Mouse (Mus musculus): ENCODE results near the gene Slc30a7. TPM values are rescaled to one million over a fixed set of nuclear protein-coding genes. Genes with fewer than 3 reads are reported as not detected.
A peak's percentile ranks its signal among the peaks of the same experiment; 100 is the strongest.

Gene Slc30a7
- polyA plus RNA-seq, 1 experiment from 2014 or later, result 29.0 TPM

- WGBS, result 89% methylated on average over 5 of the region's 5 CpGs
- no peak overlapping the region for H3K9ac ChIP-seq
- no peaks in the 10 kb centered on the region for H3K9me3 ChIP-seq
- H3K4me1 ChIP-seq, result 0 out of 2 replicates have a peak, but pooled peaks cover 3% of the 10 kb centered on the region
- H3K4me3 ChIP-seq, result no peak overlapping the region
- H3K36me3 ChIP-seq, result no peaks in the 10 kb centered on the region
- no peaks in the 10 kb centered on the region for H3K27me3 ChIP-seq
- no peak overlapping the region for H3K27ac ChIP-seq
- H3K4me2 ChIP-seq (replicated peaks), result no peak overlapping the region
- ATAC-seq (ENCODE audit: insufficient number of reproducible peaks, insufficient read depth, low FRiP score, low TSS enrichment), result no peak
Measured at GRCm38 (mm10) chr3:116019136-116019535, 11.9 kb upstream of the Slc30a7 start.

GRCm38 (mm10) chr3:116018606-116019005 is 11.4 kb upstream of the Slc30a7 start:
- H3K9me3 ChIP-seq, result no peaks in the 10 kb centered on the region
- no peak for ATAC-seq (ENCODE audit: insufficient number of reproducible peaks, insufficient read depth, low FRiP score, low TSS enrichment)
- no peak overlapping the region for H3K27ac ChIP-seq
- H3K4me2 ChIP-seq (replicated peaks), result no peak overlapping the region
- no peak overlapping the region for H3K4me3 ChIP-seq
- WGBS, result 73% methylated on average over 4 of the region's 4 CpGs
- 0 out of 2 replicates have a peak, but pooled peaks cover 3% of the 10 kb centered on the region for H3K4me1 ChIP-seq
- no peaks in the 10 kb centered on the region for H3K36me3 ChIP-seq
- H3K27me3 ChIP-seq, result no peaks in the 10 kb centered on the region
- no peak overlapping the region for H3K9ac ChIP-seq

- no peaks in the 10 kb centered on the region for H3K27me3 ChIP-seq
- no peaks in the 10 kb centered on the region for H3K9me3 ChIP-seq
- WGBS, result 91% methylated on average over 13 of the region's 13 CpGs
- ATAC-seq (ENCODE audit: insufficient number of reproducible peaks, insufficient read depth, low FRiP score, low TSS enrichment), result no peak
- no peak overlapping the region for H3K9ac ChIP-seq
- no peak overlapping the region for H3K27ac ChIP-seq
- H3K4me2 ChIP-seq (replicated peaks), result no peak overlapping the region
- H3K4me1 ChIP-seq, result 0 out of 2 replicates have a peak, but pooled peaks cover 3% of the 10 kb centered on the region
- no peak overlapping the region for H3K4me3 ChIP-seq
- no peaks in the 10 kb centered on the region for H3K36me3 ChIP-seq
Measured at GRCm38 (mm10) chr3:116016116-116016515, 8.9 kb upstream of the Slc30a7 start.

GRCm38 (mm10) chr3:116014901-116015300 is 7.7 kb upstream of the Slc30a7 start:
- H3K4me3 ChIP-seq, result no peak overlapping the region
- WGBS, result 93% methylated on average over 6 of the region's 6 CpGs
- H3K9ac ChIP-seq, result no peak overlapping the region
- H3K27me3 ChIP-seq, result no peaks in the 10 kb centered on the region
- H3K9me3 ChIP-seq, result no peaks in the 10 kb centered on the region
- ATAC-seq (ENCODE audit: insufficient number of reproducible peaks, insufficient read depth, low FRiP score, low TSS enrichment), result no peak
- H3K27ac ChIP-seq, result no peak overlapping the region
- no peak overlapping the region for H3K4me2 ChIP-seq (replicated peaks)
- no peaks in the 10 kb centered on the region for H3K36me3 ChIP-seq
- no peaks in the 10 kb centered on the region for H3K4me1 ChIP-seq

GRCm38 (mm10) chr3:116009622-116010344 is 2.6 kb upstream of the Slc30a7 start:
- H3K9me3 ChIP-seq, result no peaks in the 10 kb centered on the region
- H3K36me3 ChIP-seq, result 0 out of 2 replicates have a peak, but pooled peaks cover 3% of the 10 kb centered on the region
- WGBS, result 89% methylated on average over 17 of the region's 17 CpGs
- no peak overlapping the region for H3K4me2 ChIP-seq (replicated peaks)
- H3K9ac ChIP-seq, result no peak overlapping the region
- no peak overlapping the region for H3K27ac ChIP-seq
- peaks cover 11% of the 10 kb centered on the region; the same call in 1 of the 2 replicates for H3K4me1 ChIP-seq
- H3K27me3 ChIP-seq, result no peaks in the 10 kb centered on the region
- no peak overlapping the region for H3K4me3 ChIP-seq
- ATAC-seq (ENCODE audit: insufficient number of reproducible peaks, insufficient read depth, low FRiP score, low TSS enrichment), result no peak

GRCm38 (mm10) chr3:116007941-116008440 is 785 bp upstream of the Slc30a7 start:
- peak overlapping the region; percentile 91 for H3K4me2 ChIP-seq (replicated peaks)
- 0 out of 2 replicates have a peak, but pooled peaks cover 3% of the 10 kb centered on the region for H3K36me3 ChIP-seq
- H3K4me3 ChIP-seq, result peak overlapping the region; percentile 88
- no peaks in the 10 kb centered on the region for H3K9me3 ChIP-seq
- 0% methylated on average over 12 of the region's 12 CpGs for WGBS
- H3K27me3 ChIP-seq, result no peaks in the 10 kb centered on the region
- H3K9ac ChIP-seq, result peak overlapping the region; percentile 89
- peak; percentile 64 for ATAC-seq (ENCODE audit: insufficient number of reproducible peaks, insufficient read depth, low FRiP score, low TSS enrichment)
- peak overlapping the region; percentile 86 for H3K27ac ChIP-seq
- H3K4me1 ChIP-seq, result peaks cover 11% of the 10 kb centered on the region; the same call in 1 of the 2 replicates

- 8% methylated on average over 12 of the region's 12 CpGs for WGBS
- H3K4me2 ChIP-seq (replicated peaks), result peak overlapping the region; percentile 91
- peak overlapping the region; percentile 86; the same call in 1 of the 2 replicates for H3K27ac ChIP-seq
- H3K9me3 ChIP-seq, result no peaks in the 10 kb centered on the region
- peak overlapping the region; percentile 88 for H3K4me3 ChIP-seq
- H3K9ac ChIP-seq, result peak overlapping the region; percentile 89
- H3K4me1 ChIP-seq, result peaks cover 11% of the 10 kb centered on the region; the same call in 1 of the 2 replicates
- ATAC-seq (ENCODE audit: insufficient number of reproducible peaks, insufficient read depth, low FRiP score, low TSS enrichment), result no peak
- no peaks in the 10 kb centered on the region for H3K27me3 ChIP-seq
- 0 out of 2 replicates have a peak, but pooled peaks cover 3% of the 10 kb centered on the region for H3K36me3 ChIP-seq
Measured at GRCm38 (mm10) chr3:116006284-116006977, 775 bp downstream of the Slc30a7 start.

- Histone ChIP-seq H3K4me3 (no peak overlapping the region), H3K4me2 (replicated peaks) (no peak overlapping the region), H3K27me3 (no peaks in the 10 kb centered on the region), H3K4me1 (peaks cover 6% of the 10 kb centered on the region; the same call in 1 of the 2 replicates), H3K9me3 (peaks cover 4% of the 10 kb centered on the region; the same call in 1 of the 2 replicates), H3K27ac (no peak overlapping the region), H3K9ac (no peak overlapping the region), H3K36me3 (peaks cover 23% of the 10 kb centered on the region)
- 89% methylated on average over 5 of the region's 5 CpGs for WGBS
- no peak for ATAC-seq (ENCODE audit: insufficient number of reproducible peaks, insufficient read depth, low FRiP score, low TSS enrichment)
Measured at GRCm38 (mm10) chr3:115996929-115997328, 10.3 kb downstream of the Slc30a7 start.

GRCm38 (mm10) chr3:115993025-115993424 is 14.2 kb downstream of the Slc30a7 start:
- Histone ChIP-seq H3K27me3 (no peaks in the 10 kb centered on the region), H3K27ac (no peak overlapping the region), H3K9me3 (peaks cover 3% of the 10 kb centered on the region; the same call in 1 of the 2 replicates), H3K4me2 (replicated peaks) (no peak overlapping the region), H3K9ac (no peak overlapping the region), H3K36me3 (peaks cover 15% of the 10 kb centered on the region), H3K4me3 (no peak overlapping the region), H3K4me1 (peaks cover 6% of the 10 kb centered on the region; the same call in 1 of the 2 replicates)
- WGBS, result 48% methylated on average over 10 of the region's 10 CpGs
- no peak for ATAC-seq (ENCODE audit: insufficient number of reproducible peaks, insufficient read depth, low FRiP score, low TSS enrichment)

GRCm38 (mm10) chr3:115992588-115992987 is 14.6 kb downstream of the Slc30a7 start:
- no peaks in the 10 kb centered on the region for H3K27me3 ChIP-seq
- peaks cover 11% of the 10 kb centered on the region for H3K36me3 ChIP-seq
- peaks cover 6% of the 10 kb centered on the region; the same call in 1 of the 2 replicates for H3K4me1 ChIP-seq
- ATAC-seq (ENCODE audit: insufficient number of reproducible peaks, insufficient read depth, low FRiP score, low TSS enrichment), result no peak
- WGBS, result 78% methylated on average over 4 of the region's 4 CpGs
- H3K9me3 ChIP-seq, result no peaks in the 10 kb centered on the region
- no peak overlapping the region for H3K4me3 ChIP-seq
- no peak overlapping the region for H3K4me2 ChIP-seq (replicated peaks)
- H3K9ac ChIP-seq, result no peak overlapping the region
- H3K27ac ChIP-seq, result no peak overlapping the region

- Histone ChIP-seq H3K9ac (no peak overlapping the region), H3K36me3 (peaks cover 9% of the 10 kb centered on the region; the same call in 1 of the 2 replicates), H3K9me3 (no peaks in the 10 kb centered on the region), H3K4me3 (no peak overlapping the region), H3K27me3 (no peaks in the 10 kb centered on the region), H3K27ac (no peak overlapping the region), H3K4me2 (replicated peaks) (no peak overlapping the region), H3K4me1 (peaks cover 6% of the 10 kb centered on the region; the same call in 1 of the 2 replicates)
- 85% methylated on average over 4 of the region's 4 CpGs for WGBS
- ATAC-seq (ENCODE audit: insufficient number of reproducible peaks, insufficient read depth, low FRiP score, low TSS enrichment), result no peak
Measured at GRCm38 (mm10) chr3:115992103-115992502, 15.1 kb downstream of the Slc30a7 start.

All from embryonic facial prominence, embryonic 12.5 days (tissue).